Mouse (Mus musculus) spleen, adult 2 months (tissue): ENCODE data around the gene Zfp260. TPM values are rescaled to one million over a fixed set of nuclear protein-coding genes. Genes with fewer than 3 reads are reported as not detected.

Source experiments
- DNase-seq, 2 experiments: peaks; one replicate each; pipeline versions ENCODE4 v3.0.0 to v3.0.0-alpha.2; 2012 to 2021; ENCODE audit warnings: low spot score in 2 of 2, low read depth in 1 of 2
- H3K27ac ChIP-seq: fragments of 200-500 bp; 2 replicates; pipeline ENCODE4 v1.5.1; 2012; ENCODE audit warnings: low read length, inconsistent platforms; ENCODE audit not compliant: insufficient read depth
- H3K27me3 ChIP-seq: fragments of 200-500 bp; 2 replicates; pipeline ENCODE4 v1.6.1; 2012; ENCODE audit warnings: mild to moderate bottlenecking, moderate library complexity, low read length, inconsistent platforms; ENCODE audit not compliant: control insufficient read depth, insufficient read depth
- H3K36me3 ChIP-seq: fragments of 200-500 bp; 2 replicates; pipeline ENCODE4 v1.6.1; 2012; ENCODE audit warnings: mild to moderate bottlenecking, low read length, inconsistent platforms; ENCODE audit not compliant: control insufficient read depth, insufficient read depth
- H3K4me1 ChIP-seq: fragments of 200-500 bp; 2 replicates; pipeline ENCODE4 v1.6.1; 2011; ENCODE audit warnings: inconsistent platforms; ENCODE audit not compliant: control insufficient read depth, insufficient read depth, insufficient read length
- H3K4me3 ChIP-seq: fragments of 200-500 bp; 2 replicates; pipeline ENCODE4 v1.5.1; 2011; ENCODE audit warnings: mild to moderate bottlenecking, inconsistent platforms; ENCODE audit not compliant: insufficient read depth, insufficient read length; ENCODE audit errors: extremely low read depth
- CTCF ChIP-seq: fragments of 200-500 bp; IDR thresholded peaks from 2 replicates; pipeline ENCODE4 v1.5.1; 2011; ENCODE audit warnings: mild to moderate bottlenecking, inconsistent platforms; ENCODE audit not compliant: insufficient read depth, insufficient read length, insufficient replicate concordance; ENCODE audit errors: extremely low read depth
- POLR2A ChIP-seq: fragments of 200-500 bp; IDR thresholded peaks from 2 replicates; pipeline ENCODE4 v1.6.1; 2011; ENCODE audit warnings: low read depth, low read length, inconsistent platforms
- WGBS: fragments of 180-500 bp; shearing (Covaris S2); methylation state at CpG from one replicate; pipeline ENCODE4 v1.1.7; 2018; 5-methylcytosine and 5-hydroxymethylcytosine counted together
- polyA plus RNA-seq: library from polyadenylated mRNA; depleted of rRNA; stranded (reverse); fragments of >200 nt; gene quantifications from 2 replicates; pipeline ENCODE4 v1.2.3, GENCODE M21; 2012

Zfp260 gene
- polyA plus RNA-seq, 1 experiment, result 11.3 TPM

- no peaks in the 10 kb centered on the region for H3K4me1 ChIP-seq
- peak overlapping the region; percentile 77 for H3K4me3 ChIP-seq
- H3K27me3 ChIP-seq, result no peaks in the 10 kb centered on the region
- no peak for DNase-seq
- peak overlapping the region; percentile 19; the same call in 1 of the 2 replicates for H3K27ac ChIP-seq
- under 1% methylated on average over 15 of the region's 15 CpGs for WGBS
- no peaks in the 10 kb centered on the region for H3K36me3 ChIP-seq
- TF ChIP-seq CTCF (no peak), POLR2A (no peak)
Measured at GRCm38 (mm10) chr7:30122188-30122530, 27.6 kb downstream of the Zfp260 start.

DNA sequence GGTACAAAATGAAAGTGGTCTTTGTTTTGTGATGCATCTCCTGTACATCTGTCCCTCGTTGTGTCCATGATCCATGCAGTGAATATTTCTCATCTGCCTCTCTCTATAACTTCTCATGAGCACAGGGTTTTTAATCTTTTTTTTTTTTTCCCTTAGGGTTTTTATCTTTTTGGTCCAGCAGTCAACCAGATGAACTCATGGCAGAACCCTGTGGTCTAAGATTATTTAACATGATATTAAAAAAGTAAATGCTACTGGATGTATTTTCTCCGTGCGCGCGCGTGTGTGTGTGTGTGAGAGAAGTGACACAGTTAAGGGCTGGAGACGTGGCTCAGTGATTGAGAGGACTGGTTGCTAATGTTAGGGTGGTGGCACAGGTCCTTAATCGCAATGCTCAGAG lies 35.3 kb downstream of the Zfp260 start:
- Histone ChIP-seq H3K27me3 (no peaks in the 10 kb centered on the region), H3K4me1 (no peaks in the 10 kb centered on the region), H3K36me3 (peaks cover 19% of the 10 kb centered on the region), H3K27ac (no peak overlapping the region), H3K4me3 (no peak overlapping the region)
- WGBS, result 92% methylated on average over 8 of the region's 8 CpGs
- no peak for DNase-seq
- no peak for TF ChIP-seq CTCF
- TF ChIP-seq POLR2A, result no peak

GRCm38 (mm10) chr7:30132396-30132795 lies 37.8 kb downstream of the Zfp260 start:
- Histone ChIP-seq H3K27me3 (no peaks in the 10 kb centered on the region), H3K4me1 (no peaks in the 10 kb centered on the region), H3K27ac (no peak overlapping the region), H3K4me3 (no peak overlapping the region), H3K36me3 (peaks cover 19% of the 10 kb centered on the region)
- no peak for DNase-seq
- TF ChIP-seq POLR2A (no peak), CTCF (no peak)
- WGBS, result 81% methylated on average over 4 of the region's 4 CpGs

GRCm38 (mm10) chr7:30136826-30137225 lies 42.2 kb downstream of the Zfp260 start:
- WGBS, result 94% methylated on average over 10 of the region's 10 CpGs
- H3K27me3 ChIP-seq, result no peaks in the 10 kb centered on the region
- no peak overlapping the region for H3K27ac ChIP-seq
- TF ChIP-seq CTCF, result no peak
- no peak for TF ChIP-seq POLR2A
- H3K4me3 ChIP-seq, result no peak overlapping the region
- peaks cover 12% of the 10 kb centered on the region for H3K36me3 ChIP-seq
- no peaks in the 10 kb centered on the region for H3K4me1 ChIP-seq
- DNase-seq, result no peak

GRCm38 (mm10) chr7:30143170-30143554 lies 48.6 kb downstream of the Zfp260 start:
- H3K4me1 ChIP-seq, result no peaks in the 10 kb centered on the region
- no peaks in the 10 kb centered on the region; the same call in 1 of the 2 replicates for H3K27me3 ChIP-seq
- no peak for TF ChIP-seq POLR2A
- no peak for TF ChIP-seq CTCF
- no peak for DNase-seq
- WGBS, result 14% methylated on average over 8 of the region's 8 CpGs
- H3K36me3 ChIP-seq, result no peaks in the 10 kb centered on the region; the same call in 1 of the 2 replicates
- no peak overlapping the region for H3K27ac ChIP-seq
- peak overlapping the region; percentile 43; the same call in 1 of the 2 replicates for H3K4me3 ChIP-seq

DNA sequence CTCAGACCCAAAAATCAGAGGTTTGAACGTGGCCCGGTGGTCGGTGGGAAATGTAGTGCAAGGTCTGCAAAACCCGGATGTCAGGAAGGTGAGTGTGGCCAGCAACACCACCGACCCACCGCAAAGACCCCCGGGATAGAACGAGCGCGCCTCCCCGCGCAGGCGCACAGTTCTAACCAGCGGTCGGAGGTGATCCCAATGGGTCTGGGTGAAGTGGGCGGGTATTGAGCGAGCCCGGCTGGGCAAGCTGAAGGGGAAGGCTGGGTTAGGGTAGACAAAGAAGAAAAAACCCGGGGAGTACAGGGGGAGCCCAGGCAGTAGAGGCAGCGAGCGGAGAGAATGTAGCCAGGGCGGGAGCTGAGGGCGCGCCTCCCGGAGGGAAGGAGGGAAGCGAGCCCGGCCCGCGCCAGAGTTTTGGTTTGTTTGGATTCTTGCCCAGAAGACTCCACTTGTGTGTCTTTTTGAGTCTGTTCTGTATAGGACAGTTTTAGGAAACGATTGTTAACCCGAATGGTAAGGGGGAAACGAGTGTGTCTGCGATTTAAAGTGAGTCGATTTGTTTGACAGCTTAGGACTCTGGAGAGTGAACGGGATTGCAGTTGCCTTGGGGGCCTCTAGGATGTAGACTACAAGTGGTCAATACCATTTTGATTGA lies 49.1 kb downstream of the Zfp260 start:
- H3K4me3 ChIP-seq, result peak overlapping the region; percentile 43; the same call in 1 of the 2 replicates
- H3K27me3 ChIP-seq, result no peaks in the 10 kb centered on the region; the same call in 1 of the 2 replicates
- no peaks in the 10 kb centered on the region for H3K36me3 ChIP-seq
- TF ChIP-seq CTCF (no peak), POLR2A (no peak)
- H3K27ac ChIP-seq, result no peak overlapping the region
- H3K4me1 ChIP-seq, result no peaks in the 10 kb centered on the region
- peak in 1 of 2 experiments; percentile 22 for DNase-seq
- 4% methylated on average over 35 of the region's 35 CpGs for WGBS

- H3K27ac ChIP-seq, result no peak overlapping the region
- no peak overlapping the region for H3K4me3 ChIP-seq
- no peak for TF ChIP-seq CTCF
- TF ChIP-seq POLR2A, result no peak
- H3K4me1 ChIP-seq, result no peaks in the 10 kb centered on the region
- H3K27me3 ChIP-seq, result no peaks in the 10 kb centered on the region; the same call in 1 of the 2 replicates
- no peaks in the 10 kb centered on the region for H3K36me3 ChIP-seq
- WGBS, result 92% methylated on average over 5 of the region's 5 CpGs
- DNase-seq, result no peak
Measured at GRCm38 (mm10) chr7:30147011-30147410, 52.4 kb downstream of the Zfp260 start.
